Mouse (Mus musculus) mature B cell (primary cell): ENCODE measurements around the gene Srxn1.
"Not testable (repeated sequence)": the region's sequence is repeated elsewhere in the genome, so short reads cannot be mapped to it uniquely, and the experiment has no call there.

ENCODE experiments used
- in situ Hi-C: fragments of 300-500 bp; cut with MboI; formaldehyde crosslinking; loops from 2 replicates; pipeline ENCODE4 v1.14.3; 2019

Gene Srxn1

DNA sequence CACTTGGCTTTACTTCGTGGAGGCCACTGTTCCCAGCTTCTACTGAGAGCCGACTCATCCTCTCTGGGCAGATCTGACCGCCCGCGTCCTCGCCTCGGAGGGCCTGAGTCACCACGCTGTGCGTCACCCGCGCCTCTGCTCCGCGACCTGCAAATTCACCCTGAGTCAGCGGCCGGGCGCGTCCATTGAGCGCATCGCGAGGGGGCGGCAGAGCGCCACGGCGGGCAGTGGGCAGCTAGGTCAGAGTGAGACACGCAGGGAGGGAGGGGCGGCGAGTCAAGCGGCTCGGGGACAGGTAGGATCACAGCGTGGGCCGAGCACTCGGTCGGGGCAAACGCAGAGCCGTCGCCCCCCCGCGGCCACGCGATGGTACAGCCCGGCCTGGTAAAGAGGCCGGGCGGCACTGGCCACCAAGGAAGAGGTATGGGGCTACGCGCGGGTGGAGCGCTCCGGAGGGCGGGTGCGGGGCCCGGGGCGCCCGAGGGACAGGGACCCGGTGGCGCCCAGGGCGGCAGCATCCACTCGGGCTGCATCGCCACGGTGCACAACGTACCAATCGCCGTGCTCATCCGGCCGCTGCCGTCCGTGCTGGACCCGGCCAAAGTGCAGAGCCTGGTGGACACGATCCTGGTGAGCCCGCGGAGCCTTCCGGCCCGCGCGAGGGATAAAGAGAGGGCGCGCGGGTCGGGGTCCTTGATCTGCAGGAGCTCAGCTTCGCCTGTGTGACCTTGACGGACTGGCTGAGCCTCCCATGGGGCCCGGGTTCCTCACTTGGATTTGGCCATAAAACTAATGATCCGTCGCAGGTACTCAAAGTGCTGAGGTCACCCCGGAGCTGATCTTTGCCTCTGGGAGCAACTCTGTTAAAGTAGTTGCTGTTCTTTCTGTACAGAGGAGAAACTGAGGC, at the start of gene Srxn1:
TSS of gene Srxn1 (plus strand) at position 199 of the 907 bp plus-strand sequence.
- in situ Hi-C loops = loop anchor here (25.0 kb wide), 1 partner anchor 257 kb away; no protein-coding TSS in a partner anchor

DNA sequence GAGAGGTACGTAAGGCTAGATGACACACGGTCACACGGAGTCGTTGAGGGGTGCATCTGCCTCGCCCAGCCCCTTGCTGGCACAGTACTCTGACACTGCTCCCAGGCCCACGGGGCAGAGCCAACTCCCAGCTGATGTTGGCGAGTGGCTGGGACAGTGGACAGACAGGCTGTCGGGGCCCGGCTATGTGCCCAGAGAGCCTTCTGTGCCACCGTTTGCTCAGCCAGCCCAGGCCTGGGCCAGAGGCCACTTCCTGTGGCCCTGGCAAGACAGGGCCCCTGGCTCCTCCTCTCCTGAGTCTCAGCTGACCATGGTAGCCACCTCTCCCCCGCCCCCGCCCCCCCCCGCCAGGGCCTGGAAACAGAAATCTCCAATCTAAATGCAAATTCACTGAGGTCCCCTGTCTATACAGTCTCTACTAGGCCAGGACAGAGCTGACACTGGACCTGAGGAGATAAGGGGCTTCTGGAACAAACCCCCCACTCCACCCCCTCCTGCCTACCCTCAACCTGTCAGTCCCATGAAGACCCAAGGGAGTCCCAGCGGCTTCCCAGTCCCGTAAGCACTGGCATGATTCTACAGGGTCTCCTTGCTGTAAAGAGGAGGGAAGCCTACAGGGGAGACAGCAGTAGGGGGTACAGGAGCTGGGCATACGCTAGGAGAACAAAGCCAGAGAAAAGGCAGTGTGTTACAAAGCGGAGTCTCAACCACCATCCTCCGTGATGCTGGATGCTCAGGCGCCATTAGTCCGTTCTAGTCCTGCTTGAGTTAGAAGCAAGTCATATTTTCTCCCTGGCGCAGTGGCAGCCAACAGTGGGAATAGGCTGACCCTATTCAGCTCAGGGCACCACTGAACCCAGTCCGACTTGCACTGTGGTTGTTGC, 48.7 kb upstream of the Srxn1 start:
- in situ Hi-C loops = no loop called here

DNA sequence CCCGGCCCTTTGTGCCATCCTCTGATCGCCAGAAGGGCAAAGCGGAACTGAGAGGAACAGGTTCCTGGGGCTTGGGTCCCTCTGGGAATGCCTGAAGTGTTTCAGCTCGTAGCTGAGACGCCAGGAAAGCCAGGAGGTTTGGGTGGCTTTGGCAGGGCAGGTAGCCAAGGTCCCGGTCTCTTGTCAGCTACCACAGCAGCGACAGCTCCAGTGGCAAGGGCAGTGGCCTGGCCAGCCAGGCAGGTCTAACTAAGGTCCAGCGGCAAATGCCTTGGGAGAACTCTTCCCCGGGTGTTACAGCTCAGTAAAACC, 48.1 kb upstream of the Srxn1 start:
- in situ Hi-C loops = no loop called here

- in situ Hi-C loops = not testable (repeated sequence)
These were observed 42.5 kb upstream of the Srxn1 start for GRCm38 (mm10) chr2:152062817-152063216.

GRCm38 (mm10) chr2:152068660-152069433, 36.5 kb upstream of the Srxn1 start:
- in situ Hi-C loops = no loop called here

GRCm38 (mm10) chr2:152069434-152069786, 35.9 kb upstream of the Srxn1 start:
- in situ Hi-C loops = no loop called here

GRCm38 (mm10) chr2:152069941-152070340, 35.4 kb upstream of the Srxn1 start:
- in situ Hi-C loops = no loop called here

- in situ Hi-C loops = no loop called here
These were observed 30.8 kb upstream of the Srxn1 start for GRCm38 (mm10) chr2:152074521-152074920.

DNA sequence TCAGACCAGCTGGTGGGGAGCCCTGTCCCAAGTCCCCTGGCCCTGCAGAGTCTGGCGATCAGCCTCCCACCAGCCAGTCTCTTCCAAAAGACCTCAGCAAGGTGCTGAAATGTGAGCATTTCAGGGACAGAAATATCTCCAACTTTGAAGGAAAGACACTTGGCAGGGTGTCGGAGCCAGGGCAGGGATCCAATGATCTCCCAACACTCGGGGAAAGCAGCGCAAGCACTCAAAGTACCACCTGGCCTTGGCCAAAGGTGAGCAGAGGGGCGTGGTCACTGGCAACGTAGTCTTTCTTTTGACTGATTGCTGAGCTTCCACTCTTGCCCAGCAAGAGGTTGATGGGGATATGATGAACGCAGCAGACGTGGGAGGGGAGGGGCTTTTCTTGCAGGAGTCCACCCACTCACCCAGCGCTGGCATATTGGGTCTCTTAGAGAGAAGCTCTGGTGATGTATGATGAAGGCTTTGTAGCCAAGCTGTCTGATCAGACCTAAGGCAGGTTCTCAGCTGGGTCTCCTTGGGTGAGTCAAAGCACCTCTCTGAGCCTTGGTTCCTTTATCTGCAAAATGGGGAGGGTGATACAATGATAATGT, 29.9 kb upstream of the Srxn1 start:
- in situ Hi-C loops = no loop called here

DNA sequence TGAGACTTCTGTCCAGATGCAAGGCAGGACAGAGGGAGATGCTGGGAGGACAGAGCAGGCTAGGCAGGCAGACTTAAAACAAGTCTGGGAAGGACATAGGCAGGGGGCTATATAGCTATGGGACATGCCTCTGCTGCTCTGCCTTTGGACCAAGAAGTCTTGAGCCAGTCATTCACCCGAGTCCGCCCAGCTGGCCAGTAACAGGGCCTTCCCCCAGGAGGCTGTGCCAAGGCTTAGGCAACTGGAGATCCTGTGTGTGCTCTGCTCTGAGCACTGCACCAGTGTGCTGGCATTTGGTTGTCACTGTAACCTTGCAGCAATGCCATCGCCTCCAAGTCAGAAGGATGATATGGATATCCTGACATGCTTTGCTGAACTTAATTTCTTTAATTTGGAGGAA, 28.0 kb upstream of the Srxn1 start:
- in situ Hi-C loops = no loop called here

DNA sequence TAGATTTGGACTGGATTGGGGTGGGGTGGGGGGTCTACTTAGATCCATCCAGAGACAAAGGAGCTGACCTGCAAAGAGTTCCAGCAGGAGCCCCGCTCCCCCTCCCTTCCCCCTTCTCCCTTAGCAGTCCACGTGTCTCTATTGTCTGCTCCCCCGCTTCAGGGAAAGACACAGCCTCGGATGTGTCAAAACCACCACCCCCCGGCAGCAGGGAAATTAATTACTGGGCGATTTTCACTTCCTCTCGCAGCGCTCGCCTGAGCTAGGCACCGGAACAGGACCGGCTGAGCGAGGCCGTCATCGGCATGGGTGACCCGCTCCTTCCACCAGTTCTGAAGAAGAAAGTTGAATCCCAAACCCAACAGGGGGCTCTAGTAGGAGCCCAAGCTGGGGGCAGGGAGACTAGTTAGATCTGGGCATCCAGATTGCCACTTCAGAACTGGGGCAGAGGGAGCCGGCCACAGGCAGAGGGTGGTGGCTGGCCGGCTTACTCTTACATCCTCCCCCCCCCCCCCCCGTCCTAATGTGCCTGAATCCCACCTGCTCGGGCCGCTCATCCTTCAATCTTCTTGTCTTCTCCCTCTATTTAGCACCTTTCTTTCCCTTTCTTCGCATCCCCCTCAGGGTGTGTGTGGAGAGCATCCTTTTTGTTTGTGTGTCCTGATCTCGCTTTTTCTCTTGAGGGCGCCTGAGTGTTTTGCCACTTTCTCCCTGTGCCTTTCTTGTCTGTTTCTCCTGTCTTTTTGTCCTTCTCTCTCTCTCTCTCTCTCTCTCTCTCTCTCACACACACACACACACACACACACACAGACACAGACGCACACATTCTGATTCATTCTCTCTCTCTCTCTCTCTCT, 24.4 kb upstream of the Srxn1 start, which contains the start of gene Scrt2:
TSS of gene Scrt2 (plus strand) at position 845 of the 857 bp plus-strand sequence.
- in situ Hi-C loops = no loop called here

DNA sequence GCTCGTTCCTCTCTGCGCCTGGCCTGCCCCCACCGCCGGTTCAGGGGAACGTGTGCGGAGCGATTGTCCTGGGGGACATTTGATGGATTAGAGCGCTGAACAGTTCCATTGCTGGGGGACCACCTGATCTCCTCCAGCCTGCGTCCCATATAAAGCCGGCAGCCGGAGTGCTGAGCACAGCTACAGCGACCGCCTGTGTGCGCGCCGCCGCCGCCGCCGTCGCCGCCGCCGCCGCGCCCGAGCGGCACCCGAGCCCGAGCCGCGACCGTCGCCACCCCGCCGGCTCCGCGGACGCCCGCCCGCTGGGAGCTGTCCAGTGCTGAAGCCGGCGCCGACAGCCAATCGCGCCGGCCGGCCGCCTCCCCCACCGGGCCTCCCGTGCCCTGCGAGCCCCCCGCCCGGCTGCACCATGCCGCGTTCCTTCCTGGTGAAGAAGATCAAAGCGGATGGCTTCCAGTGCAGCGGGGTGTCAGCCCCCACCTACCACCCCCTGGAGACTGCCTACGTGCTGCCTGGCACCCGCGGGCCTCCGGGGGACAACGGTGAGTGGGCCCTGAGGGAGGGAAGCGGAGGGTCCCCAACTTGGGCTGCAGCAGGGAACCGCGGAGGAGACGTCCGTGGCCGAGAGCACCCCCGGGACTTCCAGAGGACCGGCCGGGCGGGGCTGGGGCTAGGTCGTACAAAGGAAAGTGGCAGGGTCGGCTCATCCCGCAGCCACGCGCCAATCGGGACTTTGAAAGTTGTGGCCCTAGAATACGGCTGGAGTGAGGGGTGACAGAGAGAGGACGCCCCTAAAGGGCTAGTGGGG, 23.5 kb upstream of the Srxn1 start:
- in situ Hi-C loops = no loop called here

DNA sequence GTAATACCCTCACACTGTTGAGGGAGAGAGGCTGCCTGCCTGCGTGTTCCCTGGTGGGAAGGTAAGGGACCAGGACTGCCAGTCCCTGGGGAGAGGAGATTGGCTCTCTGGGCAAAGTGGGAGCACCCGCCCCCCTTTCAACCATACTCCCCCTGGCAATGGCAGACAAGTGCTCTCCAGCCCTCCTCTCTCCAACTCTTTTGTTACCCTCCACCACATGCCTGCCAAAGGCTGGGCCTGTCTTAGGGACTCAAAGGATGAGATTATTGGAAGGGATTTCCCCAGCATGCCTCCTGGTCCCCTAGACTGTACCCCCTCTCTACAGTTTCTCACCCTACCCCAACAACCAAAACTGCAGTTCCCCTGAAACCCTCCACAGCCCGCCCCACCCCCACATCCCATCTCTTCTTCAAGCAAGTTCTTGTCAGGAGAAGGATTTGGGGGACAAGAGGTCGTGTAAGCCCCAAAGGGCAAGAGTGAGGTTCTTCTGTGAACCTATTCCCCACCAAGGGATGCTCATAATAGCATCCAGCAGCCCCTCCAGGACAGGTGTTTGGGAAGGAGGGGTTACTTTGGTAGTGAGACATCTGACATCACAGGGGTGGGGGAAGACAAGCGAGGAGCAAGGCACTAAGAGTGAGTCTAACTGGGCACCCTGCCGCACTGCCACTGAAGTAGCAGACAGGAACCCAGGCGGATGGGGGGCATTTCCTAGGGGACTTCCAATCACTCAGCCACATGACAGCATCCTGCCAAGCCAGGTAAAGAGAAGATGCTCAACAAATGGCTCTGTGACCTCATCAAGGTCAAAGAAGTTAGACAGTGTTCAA, 22.6 kb upstream of the Srxn1 start:
- in situ Hi-C loops = no loop called here

- in situ Hi-C loops = no loop called here
These were observed 21.9 kb upstream of the Srxn1 start for GRCm38 (mm10) chr2:152083411-152083810.

DNA sequence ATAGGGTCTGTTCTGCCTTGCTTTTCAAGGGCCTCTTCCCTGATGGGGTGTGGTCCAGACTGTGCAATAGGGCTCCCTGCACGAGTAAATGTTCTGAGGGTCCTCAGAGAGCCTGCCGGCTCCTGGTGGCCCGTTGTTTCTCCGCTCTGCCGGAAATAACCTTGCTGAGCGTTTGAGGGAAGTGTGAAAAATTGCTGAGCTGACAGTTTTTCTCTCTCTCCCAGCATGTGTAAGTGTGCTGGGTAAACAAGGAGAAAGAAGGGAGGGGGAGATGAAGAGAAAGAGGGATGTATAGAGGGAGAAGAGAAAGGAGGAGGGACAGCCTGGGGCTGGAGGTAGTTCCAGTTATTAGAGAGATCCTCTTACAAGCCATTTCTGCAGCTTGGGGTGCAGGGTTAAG, 21.0 kb upstream of the Srxn1 start:
- in situ Hi-C loops = no loop called here

DNA sequence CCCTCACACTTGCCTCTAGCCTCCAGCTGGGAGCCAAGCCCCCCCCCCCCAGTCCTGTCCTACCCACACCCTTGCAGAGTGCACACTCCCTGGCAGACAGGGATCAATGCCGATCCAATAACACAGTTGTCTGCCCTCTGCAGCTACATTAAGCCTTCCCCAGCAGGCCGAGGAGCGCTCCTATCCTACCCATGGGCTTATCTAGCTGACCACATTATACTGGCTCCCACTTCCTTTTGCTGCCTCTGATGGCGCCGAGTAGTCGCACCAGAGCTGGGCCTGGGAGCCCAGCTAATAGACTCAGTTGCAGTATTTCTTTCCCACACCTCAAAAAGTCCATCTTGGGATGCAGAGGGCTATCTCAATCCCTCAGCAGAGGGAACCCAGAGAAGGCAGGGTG, 19.9 kb upstream of the Srxn1 start:
- in situ Hi-C loops = no loop called here

DNA sequence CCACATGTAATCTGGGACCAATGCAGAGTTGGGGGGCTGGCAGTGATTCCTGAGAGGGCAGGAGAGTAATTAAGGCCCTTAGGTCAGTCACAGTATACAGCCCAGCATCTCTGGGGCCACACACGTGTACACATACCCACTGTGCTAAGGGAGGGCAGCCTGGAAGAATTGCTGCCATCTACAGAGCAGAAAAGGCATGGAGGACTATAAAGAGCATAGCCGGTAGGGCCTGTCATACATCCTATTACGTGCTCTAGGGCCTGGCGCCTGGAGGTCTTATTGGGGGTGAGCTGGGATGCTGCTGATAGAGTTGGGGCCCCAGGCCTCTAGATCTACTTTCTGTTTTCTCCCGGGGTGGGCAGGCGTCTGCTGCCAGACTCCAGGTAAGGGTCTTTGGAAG, 18.9 kb upstream of the Srxn1 start:
- in situ Hi-C loops = no loop called here

GRCm38 (mm10) chr2:152087111-152087510, 18.2 kb upstream of the Srxn1 start:
- in situ Hi-C loops = no loop called here

DNA sequence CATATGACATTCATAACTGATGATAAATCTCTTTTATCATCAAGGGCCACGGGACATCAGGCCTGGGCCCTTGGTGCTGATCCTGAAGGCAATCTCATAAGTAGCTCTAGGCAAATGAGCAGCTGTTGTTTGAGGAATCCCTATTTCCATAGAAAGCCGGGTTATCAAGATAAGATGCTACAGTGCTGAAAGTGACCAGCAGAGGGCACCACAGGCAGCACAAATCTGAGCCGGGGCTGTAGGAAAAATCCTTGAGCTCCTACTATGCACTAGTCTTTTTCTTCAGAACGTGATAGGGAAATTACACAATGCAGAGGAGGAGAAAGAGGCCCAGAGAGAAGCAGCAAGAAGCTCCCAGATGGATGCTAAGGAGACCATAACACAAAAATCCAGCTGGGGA, 16.2 kb upstream of the Srxn1 start:
- in situ Hi-C loops = no loop called here
